Mouse (Mus musculus): ENCODE data around the gene 1700013G24Rik. TPM values are rescaled to one million over a fixed set of nuclear protein-coding genes. Genes with fewer than 3 reads are reported as not detected.
A peak's percentile ranks its signal among the peaks of the same experiment; 100 is the strongest.

The 1700013G24Rik gene
- polyA plus RNA-seq, 1 experiment from 2014 or later, result not detected

- no peak overlapping the region for H3K9ac ChIP-seq
- no peak overlapping the region for H3K4me3 ChIP-seq
- 92% methylated on average over 4 of the region's 4 CpGs for WGBS
- no peak overlapping the region for H3K27ac ChIP-seq
- H3K4me2 ChIP-seq, result no peak overlapping the region
- ATAC-seq (ENCODE audit: low FRiP score), result no peak
- peaks cover 5% of the 10 kb centered on the region; the same call in 1 of the 2 replicates for H3K27me3 ChIP-seq
- H3K4me1 ChIP-seq (replicated peaks), result peaks cover 31% of the 10 kb centered on the region
- H3K36me3 ChIP-seq, result no peaks in the 10 kb centered on the region
- H3K9me3 ChIP-seq, result no peaks in the 10 kb centered on the region
Observed at GRCm38 (mm10) chr4:137493187-137493586, 40.1 kb downstream of the 1700013G24Rik start.

DNA sequence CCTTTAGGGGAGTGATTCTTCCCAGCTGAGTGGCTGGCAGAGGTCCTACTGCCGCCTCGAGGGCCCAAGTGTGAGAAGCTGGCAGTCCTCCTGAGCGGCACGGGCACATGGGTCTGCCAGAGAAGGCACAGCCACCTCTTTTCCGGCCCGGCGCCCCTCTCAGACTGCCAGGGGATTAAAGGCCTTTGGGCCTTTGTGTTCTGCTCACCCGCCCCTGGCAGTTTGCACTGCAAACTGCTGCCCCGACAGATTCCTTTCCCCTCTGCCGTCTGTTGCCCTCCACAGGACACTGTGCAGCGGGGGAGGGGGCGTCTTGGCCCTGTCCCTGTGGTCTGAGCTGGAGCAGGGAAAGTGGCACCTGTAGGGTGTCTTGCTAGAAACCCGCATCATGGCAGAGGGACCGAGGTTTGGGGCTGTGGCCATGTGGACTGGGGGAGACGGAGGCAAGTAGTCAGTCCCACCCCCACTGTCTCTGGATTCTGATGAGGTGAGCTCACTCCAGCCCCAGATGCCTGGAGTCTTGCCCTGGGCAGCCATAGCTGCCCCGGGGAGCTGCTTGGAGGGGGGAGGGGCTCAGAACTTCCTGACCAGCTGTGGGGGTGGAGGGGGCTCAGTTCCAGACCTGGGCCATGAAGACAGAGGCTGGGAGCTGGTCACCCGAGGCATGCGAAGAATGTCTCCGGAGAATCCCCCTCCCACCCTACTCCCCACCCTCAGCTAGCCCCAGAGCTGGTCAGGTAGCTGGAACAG is 41.8 kb downstream of the 1700013G24Rik start:
- peaks cover 26% of the 10 kb centered on the region for H3K4me1 ChIP-seq (replicated peaks)
- no peaks in the 10 kb centered on the region for H3K9me3 ChIP-seq
- peak; percentile 43; the same call in 1 of the 2 replicates for ATAC-seq (ENCODE audit: low FRiP score)
- no peaks in the 10 kb centered on the region for H3K36me3 ChIP-seq
- 0 out of 2 replicates have a peak overlapping the region, but pooled peaks have one; percentile 46 for H3K9ac ChIP-seq
- H3K4me2 ChIP-seq, result no peak overlapping the region
- no peaks in the 10 kb centered on the region for H3K27me3 ChIP-seq
- WGBS, result 9% methylated on average over 19 of the region's 19 CpGs
- H3K4me3 ChIP-seq, result no peak overlapping the region
- H3K27ac ChIP-seq, result peak overlapping the region; percentile 52

- 61% methylated on average over 6 of the region's 6 CpGs for WGBS
- Histone ChIP-seq H3K4me2 (no peak overlapping the region), H3K9ac (no peak overlapping the region), H3K27ac (no peak overlapping the region), H3K9me3 (no peaks in the 10 kb centered on the region), H3K4me1 (replicated peaks) (peaks cover 26% of the 10 kb centered on the region), H3K36me3 (no peaks in the 10 kb centered on the region), H3K4me3 (no peak overlapping the region), H3K27me3 (no peaks in the 10 kb centered on the region)
- ATAC-seq (ENCODE audit: low FRiP score), result no peak
Observed at GRCm38 (mm10) chr4:137495501-137496100, 42.5 kb downstream of the 1700013G24Rik start.

- WGBS, result 83% methylated on average over 5 of the region's 5 CpGs
Observed at GRCm38 (mm10) chr4:137497367-137497766, 44.3 kb downstream of the 1700013G24Rik start.

GRCm38 (mm10) chr4:137497892-137498722 is 45.0 kb downstream of the 1700013G24Rik start:
- Histone ChIP-seq H3K4me1 (replicated peaks) (peaks cover 26% of the 10 kb centered on the region), H3K4me3 (no peak overlapping the region), H3K36me3 (no peaks in the 10 kb centered on the region), H3K27ac (peak overlapping the region; percentile 66), H3K27me3 (no peaks in the 10 kb centered on the region), H3K9me3 (no peaks in the 10 kb centered on the region), H3K9ac (no peak overlapping the region), H3K4me2 (no peak overlapping the region)
- WGBS, result 61% methylated on average over 9 of the region's 9 CpGs
- ATAC-seq (ENCODE audit: low FRiP score), result no peak

More at GRCm38 (mm10) chr4:137497367-137497766, 44.3 kb downstream of the 1700013G24Rik start:
- H3K36me3 ChIP-seq, result no peaks in the 10 kb centered on the region
- no peak for ATAC-seq (ENCODE audit: low FRiP score)
- peaks cover 26% of the 10 kb centered on the region for H3K4me1 ChIP-seq (replicated peaks)
- H3K27ac ChIP-seq, result peak overlapping the region; percentile 66
- no peak overlapping the region for H3K9ac ChIP-seq
- H3K27me3 ChIP-seq, result no peaks in the 10 kb centered on the region
- H3K4me3 ChIP-seq, result no peak overlapping the region
- H3K4me2 ChIP-seq, result no peak overlapping the region
- H3K9me3 ChIP-seq, result no peaks in the 10 kb centered on the region

DNA sequence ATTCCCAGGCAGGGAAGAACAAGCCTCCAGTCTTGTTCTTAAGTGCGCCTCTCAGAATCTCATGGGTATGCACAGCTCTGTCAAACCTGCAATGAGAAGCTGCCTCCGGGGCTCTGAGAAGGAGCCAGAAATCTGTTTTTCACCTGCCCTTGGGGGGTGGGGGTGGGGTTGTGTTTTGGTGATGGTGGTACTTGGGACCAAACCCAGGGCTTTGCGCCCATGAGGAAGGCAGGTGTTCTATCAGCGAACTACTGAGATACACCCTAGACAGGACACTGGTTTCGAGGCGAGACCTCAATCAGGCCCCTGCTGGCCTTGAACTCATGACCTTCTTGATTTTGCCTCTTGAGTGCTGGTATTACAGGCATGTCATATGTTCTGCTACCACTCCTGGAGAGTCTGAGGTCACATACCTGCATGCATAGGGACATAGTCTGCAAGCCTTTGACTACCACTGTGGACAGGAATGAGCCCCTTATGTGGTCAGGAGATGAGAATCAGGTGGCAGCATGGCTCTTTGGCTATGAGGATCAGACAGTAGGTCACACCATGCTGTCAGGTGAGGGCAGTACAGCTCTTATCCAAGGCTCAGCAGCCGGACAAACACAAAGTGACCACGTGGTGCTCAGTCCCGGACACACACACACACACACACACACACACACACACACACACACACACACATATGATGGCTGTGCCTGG is 45.9 kb downstream of the 1700013G24Rik start:
- H3K4me1 ChIP-seq (replicated peaks), result peaks cover 26% of the 10 kb centered on the region

DNA sequence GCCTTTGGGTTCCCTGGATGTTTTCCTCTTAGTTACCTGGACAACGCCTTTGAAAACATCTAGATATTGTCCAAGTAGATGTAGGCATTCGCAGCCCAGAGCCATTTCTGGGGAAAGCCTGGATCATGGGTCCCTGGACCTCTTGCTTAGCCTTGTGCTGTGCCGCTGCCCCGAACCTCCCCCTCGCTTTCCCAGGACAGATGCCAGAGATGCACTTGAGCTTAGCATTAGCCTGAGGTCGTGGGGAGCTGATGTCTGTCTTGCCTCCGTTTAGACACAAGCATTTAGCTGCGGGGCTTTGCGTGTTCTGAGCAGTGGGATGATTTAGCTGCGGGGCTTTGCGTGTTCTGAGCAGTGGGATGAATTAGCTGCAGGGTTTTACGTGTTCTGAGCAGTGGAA is 47.1 kb downstream of the 1700013G24Rik start:
- no peak for ATAC-seq (ENCODE audit: low FRiP score)
- Histone ChIP-seq H3K27me3 (no peaks in the 10 kb centered on the region), H3K4me2 (no peak overlapping the region), H3K36me3 (no peaks in the 10 kb centered on the region), H3K27ac (no peak overlapping the region), H3K9me3 (no peaks in the 10 kb centered on the region), H3K4me1 (replicated peaks) (peaks cover 19% of the 10 kb centered on the region), H3K9ac (no peak overlapping the region), H3K4me3 (no peak overlapping the region)
- WGBS, result 84% methylated on average over 12 of the region's 12 CpGs

More for the DNA sequence above, 45.9 kb downstream of the 1700013G24Rik start:
- 92% methylated on average over 9 of the region's 9 CpGs for WGBS
- no peaks in the 10 kb centered on the region for H3K36me3 ChIP-seq
- no peaks in the 10 kb centered on the region for H3K9me3 ChIP-seq
- peak overlapping the region; percentile 12; the same call in 1 of the 2 replicates for H3K27ac ChIP-seq
- no peak overlapping the region for H3K4me2 ChIP-seq
- no peak for ATAC-seq (ENCODE audit: low FRiP score)
- H3K9ac ChIP-seq, result no peak overlapping the region
- no peaks in the 10 kb centered on the region for H3K27me3 ChIP-seq
- no peak overlapping the region for H3K4me3 ChIP-seq

- Histone ChIP-seq H3K27ac (no peak overlapping the region), H3K9ac (no peak overlapping the region), H3K9me3 (no peaks in the 10 kb centered on the region), H3K4me3 (no peak overlapping the region), H3K27me3 (no peaks in the 10 kb centered on the region), H3K4me2 (no peak overlapping the region), H3K36me3 (no peaks in the 10 kb centered on the region), H3K4me1 (replicated peaks) (peaks cover 18% of the 10 kb centered on the region)
- no peak for ATAC-seq (ENCODE audit: low FRiP score)
- WGBS, result 88% methylated on average over 5 of the region's 5 CpGs
Observed at GRCm38 (mm10) chr4:137500953-137501352, 47.9 kb downstream of the 1700013G24Rik start.

GRCm38 (mm10) chr4:137502183-137502582 is 49.1 kb downstream of the 1700013G24Rik start:
- ATAC-seq (ENCODE audit: low FRiP score), result no peak
- H3K9ac ChIP-seq, result no peak overlapping the region
- H3K27ac ChIP-seq, result no peak overlapping the region
- 94% methylated on average over 10 of the region's 10 CpGs for WGBS
- H3K4me3 ChIP-seq, result no peak overlapping the region
- no peaks in the 10 kb centered on the region for H3K36me3 ChIP-seq
- peaks cover 18% of the 10 kb centered on the region for H3K4me1 ChIP-seq (replicated peaks)
- H3K27me3 ChIP-seq, result no peaks in the 10 kb centered on the region
- no peaks in the 10 kb centered on the region for H3K9me3 ChIP-seq
- no peak overlapping the region for H3K4me2 ChIP-seq

GRCm38 (mm10) chr4:137502801-137503200 is 49.7 kb downstream of the 1700013G24Rik start:
- peaks cover 18% of the 10 kb centered on the region for H3K4me1 ChIP-seq (replicated peaks)
- no peaks in the 10 kb centered on the region for H3K36me3 ChIP-seq
- H3K9me3 ChIP-seq, result no peaks in the 10 kb centered on the region
- no peak overlapping the region for H3K27ac ChIP-seq
- no peak overlapping the region for H3K9ac ChIP-seq
- ATAC-seq (ENCODE audit: low FRiP score), result no peak
- no peaks in the 10 kb centered on the region for H3K27me3 ChIP-seq
- H3K4me3 ChIP-seq, result no peak overlapping the region
- no peak overlapping the region for H3K4me2 ChIP-seq
- WGBS, result 80% methylated on average over 7 of the region's 7 CpGs

GRCm38 (mm10) chr4:137503509-137503971 is 50.5 kb downstream of the 1700013G24Rik start:
- Histone ChIP-seq H3K4me1 (replicated peaks) (peaks cover 11% of the 10 kb centered on the region), H3K9ac (no peak overlapping the region), H3K27me3 (no peaks in the 10 kb centered on the region), H3K4me2 (no peak overlapping the region), H3K27ac (no peak overlapping the region), H3K9me3 (no peaks in the 10 kb centered on the region), H3K4me3 (no peak overlapping the region), H3K36me3 (no peaks in the 10 kb centered on the region)
- 79% methylated on average over 6 of the region's 6 CpGs for WGBS
- 0 out of 2 replicates have a peak, but pooled peaks have one; percentile 28 for ATAC-seq (ENCODE audit: low FRiP score)

Measured in hindbrain, embryonic 13.5 days (tissue).